Mouse (Mus musculus) adrenal gland, adult 8-10 months (tissue): ENCODE measurements around the gene Cyp27a1. TPM values are rescaled to one million over a fixed set of nuclear protein-coding genes. Genes with fewer than 3 reads are reported as not detected.
A peak's percentile ranks its signal among the peaks of the same experiment; 100 is the strongest.

Source experiments
- DNase-seq: peaks from one replicate; pipeline ENCODE4 v3.0.0; 2022
- total RNA-seq, 4 experiments: library from RNA; stranded (reverse); gene quantifications; 2 replicates each; pipeline ENCODE4 v1.2.4; 2022

Gene Cyp27a1
- total RNA-seq, 4 experiments from 2014 or later: 12.2 to 28.3 (median 14.8) TPM

DNA sequence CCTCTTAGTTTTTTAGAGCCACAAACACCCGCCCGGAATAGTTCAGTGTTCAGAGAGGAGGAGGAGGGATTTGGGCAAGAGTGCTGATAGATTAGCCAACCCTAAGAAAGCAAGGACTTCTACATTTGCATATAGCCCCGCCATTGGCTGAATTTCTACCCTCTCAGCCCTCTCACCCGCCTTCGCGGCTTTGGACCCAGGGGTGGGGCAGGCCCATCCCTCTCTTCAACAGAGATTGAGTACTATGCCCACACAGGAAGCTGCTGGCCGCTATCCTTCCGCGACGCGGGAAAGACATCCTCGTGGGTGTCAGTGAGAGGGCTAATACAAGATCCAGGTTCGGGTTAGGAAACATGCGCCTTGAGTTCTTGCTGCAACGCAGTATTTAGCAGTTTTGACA is 59.8 kb downstream of the Cyp27a1 start:
- DNase-seq: peak; percentile 87

DNA sequence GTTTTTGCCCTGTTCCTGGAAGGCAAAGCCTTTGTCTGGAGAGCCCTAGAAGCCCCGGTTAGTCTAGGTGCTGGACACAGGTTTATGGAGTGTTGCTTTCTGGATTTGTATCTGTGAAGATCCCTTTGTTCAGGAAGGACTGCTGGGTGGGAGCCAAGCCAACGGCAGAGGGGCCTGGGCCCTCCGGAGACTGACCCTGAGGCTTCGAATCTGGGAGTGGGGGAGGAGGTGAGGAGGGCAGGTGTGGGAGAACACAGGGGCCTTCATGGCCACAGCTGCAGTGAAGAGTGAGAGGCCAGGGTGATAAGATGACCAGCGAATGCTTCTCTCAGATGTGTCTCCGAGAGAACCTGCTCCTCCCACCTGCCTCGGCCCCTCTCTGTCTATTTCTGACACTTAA is 60.7 kb downstream of the Cyp27a1 start:
- DNase-seq: no peak

DNA sequence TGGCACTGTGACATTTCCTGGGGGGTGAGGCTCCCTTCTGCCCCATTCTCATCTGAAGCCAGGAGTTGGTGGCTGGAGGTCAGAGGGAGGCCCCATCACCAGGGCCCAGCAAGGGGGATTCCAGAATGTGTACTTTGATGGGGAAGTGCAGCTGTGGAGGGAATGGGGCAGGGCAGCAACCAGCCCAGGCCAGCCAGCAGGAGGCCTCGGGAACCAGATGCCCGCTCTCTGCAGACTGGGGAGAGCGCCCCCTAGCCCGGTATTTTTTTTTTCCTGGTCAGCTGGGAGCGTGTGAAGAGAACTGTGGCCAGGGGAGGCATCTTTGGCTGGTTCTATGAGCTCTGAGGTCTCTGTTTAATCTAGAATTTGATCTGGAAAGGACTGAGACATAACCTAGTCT is 62.4 kb downstream of the Cyp27a1 start:
- no peak for DNase-seq

DNA sequence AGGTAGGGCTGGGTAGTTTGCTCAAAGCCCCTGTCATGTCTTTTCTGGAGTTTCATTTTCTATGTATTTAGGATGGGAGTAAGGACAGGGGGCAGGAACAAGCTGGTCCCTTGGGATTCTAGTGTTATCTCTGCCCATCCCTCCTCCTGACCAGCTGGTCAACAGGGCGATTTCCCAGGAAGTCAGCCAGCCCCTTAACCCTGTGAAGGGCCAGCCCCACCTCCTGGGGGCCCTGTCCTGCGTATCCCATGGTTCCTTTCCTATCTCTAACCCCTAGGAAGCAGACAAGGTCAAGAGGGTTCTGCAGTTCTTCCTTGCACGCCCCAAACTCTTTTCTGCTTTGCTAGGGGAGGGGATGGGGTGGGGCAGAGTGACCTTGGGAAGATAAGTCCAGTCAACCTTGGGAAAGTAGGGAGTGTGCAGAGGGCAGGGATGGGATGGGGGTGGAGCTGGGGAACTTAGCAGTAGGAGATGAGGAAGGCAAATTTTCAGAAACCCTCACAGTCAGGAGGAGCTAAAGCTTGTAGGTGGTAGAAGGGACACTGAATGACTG is 65.6 kb downstream of the Cyp27a1 start:
- no peak for DNase-seq

DNA sequence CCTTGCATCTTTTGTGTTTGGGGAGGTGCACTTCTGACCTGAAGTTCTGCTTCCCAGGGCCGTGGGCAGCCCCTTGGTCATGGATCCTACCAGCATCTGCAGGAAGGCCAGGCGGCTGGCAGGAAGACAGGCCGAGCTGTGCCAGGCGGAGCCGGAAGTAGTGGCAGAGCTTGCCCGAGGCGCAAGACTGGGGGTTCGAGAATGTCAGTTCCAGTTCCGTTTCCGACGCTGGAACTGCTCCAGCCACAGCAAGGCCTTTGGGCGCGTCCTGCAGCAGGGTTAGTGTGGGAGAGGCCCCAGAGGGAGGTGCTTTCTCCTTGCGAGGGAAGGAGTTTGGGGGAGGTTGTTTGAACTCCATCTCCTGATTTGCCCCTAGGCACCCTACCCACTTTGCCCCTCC is 68.7 kb downstream of the Cyp27a1 start:
- no peak for DNase-seq

DNA sequence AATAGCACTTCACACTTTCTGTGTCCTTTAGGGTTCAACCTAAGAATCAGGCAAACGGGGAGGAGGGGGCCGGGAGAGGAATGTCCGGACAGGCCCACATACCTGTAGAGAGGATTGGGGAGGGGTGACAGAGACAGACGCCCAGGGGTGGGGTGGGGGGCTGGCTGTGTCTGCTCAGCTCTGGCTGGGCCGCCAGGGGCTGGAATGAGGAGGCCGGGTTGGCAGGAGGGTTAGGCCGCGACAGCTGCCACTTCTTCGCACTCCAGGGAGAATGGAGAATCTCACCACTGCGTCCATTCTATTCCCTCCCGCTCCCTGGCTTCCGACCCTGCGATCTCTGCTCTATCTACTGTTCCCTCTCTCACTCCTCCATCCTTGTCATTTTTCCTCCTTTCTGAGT is 70.2 kb downstream of the Cyp27a1 start:
- no peak for DNase-seq

DNA sequence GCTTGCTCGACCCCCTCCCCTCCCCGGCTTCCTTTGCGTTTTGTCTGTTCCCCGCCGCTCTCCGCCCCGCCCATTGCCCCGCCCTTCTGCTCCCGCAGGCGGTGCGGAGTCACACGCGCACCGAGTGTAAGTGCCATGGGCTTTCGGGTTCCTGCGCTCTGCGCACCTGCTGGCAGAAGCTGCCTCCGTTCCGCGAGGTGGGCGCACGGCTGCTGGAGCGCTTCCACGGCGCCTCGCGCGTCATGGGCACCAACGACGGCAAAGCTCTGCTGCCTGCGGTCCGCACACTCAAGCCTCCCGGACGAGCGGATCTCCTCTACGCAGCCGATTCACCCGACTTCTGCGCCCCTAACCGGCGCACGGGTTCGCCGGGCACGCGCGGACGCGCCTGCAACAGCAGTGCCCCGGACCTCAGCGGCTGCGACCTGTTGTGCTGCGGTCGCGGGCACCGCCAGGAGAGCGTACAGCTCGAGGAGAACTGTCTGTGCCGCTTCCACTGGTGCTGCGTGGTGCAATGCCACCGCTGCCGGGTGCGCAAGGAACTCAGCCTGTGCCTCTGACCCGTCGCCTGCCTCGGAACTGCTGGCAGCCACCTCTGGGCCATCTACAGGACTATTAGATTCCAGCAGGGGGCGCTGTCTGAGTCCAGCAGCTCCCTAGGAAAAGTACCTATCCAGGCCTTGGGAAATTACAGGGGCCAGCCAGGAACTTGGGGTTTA is 70.8 kb downstream of the Cyp27a1 start:
- peak; percentile 61 for DNase-seq

Other genes with a start within 250 kb of the Cyp27a1 start
- 10 to 100 TPM; 27.1 to 29.4 (median 28.1) TPM for gene Cnot9, start 207.5 kb upstream of the Cyp27a1 start, total RNA-seq
- 1 to 10 TPM; 1.1 to 2.1 (median 1.5) TPM for gene Plcd4, start 170.7 kb upstream of the Cyp27a1 start, total RNA-seq
- gene Usp37, start 169.3 kb upstream of the Cyp27a1 start, total RNA-seq: 10 to 100 TPM; 14.1 to 23.0 (median 17.8) TPM
- 10 to 100 TPM; 14.3 to 20.2 (median 18.3) TPM for gene Zfp142, start 125.3 kb upstream of the Cyp27a1 start, total RNA-seq
- gene Bcs1l, start 125.3 kb upstream of the Cyp27a1 start, total RNA-seq: 10 to 100 TPM; 27.1 to 33.2 (median 29.0) TPM
- 10 to 100 TPM; 50.2 to 79.7 (median 66.6) TPM for gene Rnf25, start 112.2 kb upstream of the Cyp27a1 start, total RNA-seq
- gene Stk36, start 112.1 kb upstream of the Cyp27a1 start, total RNA-seq: 10 to 100 TPM in 1 of 4 experiments, 1 to 10 TPM in 3; 3.5 to 11.8 (median 4.8) TPM
- 10 to 100 TPM; 18.4 to 30.1 (median 21.1) TPM for gene Ttll4, start 51.8 kb upstream of the Cyp27a1 start, total RNA-seq
- 1 to 10 TPM in 1 of 4 experiments, under 1 TPM in 1, not detected in 2; 0.55 to 1.3 TPM for gene Prkag3, start 35.6 kb downstream of the Cyp27a1 start, total RNA-seq
- 1 to 10 TPM; 3.9 to 6.6 (median 5.7) TPM for gene Wnt6, start 58.3 kb downstream of the Cyp27a1 start, total RNA-seq
- gene Wnt10a, start 77.9 kb downstream of the Cyp27a1 start, total RNA-seq: 1 to 10 TPM in 1 of 4 experiments, under 1 TPM in 3; 0.58 to 1.0 (median 0.84) TPM
- gene Cdk5r2, start 141.4 kb downstream of the Cyp27a1 start, total RNA-seq: 1 to 10 TPM; 4.2 to 6.2 (median 6.0) TPM
- gene Fev, start 171.8 kb downstream of the Cyp27a1 start, total RNA-seq: 1 to 10 TPM in 3 of 4 experiments, under 1 TPM in 1; 0.93 to 6.3 (median 2.8) TPM
- gene Cryba2, start 179.6 kb downstream of the Cyp27a1 start, total RNA-seq: 1 to 10 TPM in 3 of 4 experiments, under 1 TPM in 1; 0.56 to 2.1 (median 1.4) TPM
- gene Cfap65, start 222.0 kb downstream of the Cyp27a1 start, total RNA-seq: under 1 TPM in 1 of 4 experiments, not detected in 3; 0.03 TPM
- gene Ihh, start 238.1 kb downstream of the Cyp27a1 start, total RNA-seq: under 1 TPM in 3 of 4 experiments, not detected in 1; 0.16 to 0.20 (median 0.18) TPM